Mouse (Mus musculus): ENCODE measurements around the gene Syne3. TPM values are rescaled to one million over a fixed set of nuclear protein-coding genes. Genes with fewer than 3 reads are reported as not detected.

Syne3 gene
- polyA plus RNA-seq, 1 experiment from 2014 or later, result 0.31 TPM

- no peaks in the 10 kb centered on the region for H3K36me3 ChIP-seq (ENCODE audit: control insufficient read depth, insufficient read depth, low read length)
- no peak overlapping the region for H3K4me3 ChIP-seq (ENCODE audit: low read depth, low read length)
- no peak overlapping the region for H3K27ac ChIP-seq (replicated peaks; ENCODE audit: low read depth, low read length)
- H3K4me1 ChIP-seq (ENCODE audit: control insufficient read depth, insufficient read depth, low read length), result peaks cover 4% of the 10 kb centered on the region; the same call in 1 of the 2 replicates
- H3K9me3 ChIP-seq (ENCODE audit: control insufficient read depth, low read length), result no peaks in the 10 kb centered on the region
- H3K9ac ChIP-seq (ENCODE audit: low read length), result no peak overlapping the region
- H3K4me2 ChIP-seq (ENCODE audit: low read depth, severe bottlenecking), result no peak overlapping the region
- 90% methylated on average over 8 of the region's 8 CpGs for WGBS
- ATAC-seq (ENCODE audit: insufficient number of reproducible peaks, low FRiP score, low TSS enrichment, low read depth) (no peak), DNase-seq (ENCODE audit: low spot score) (no peak)
- no peaks in the 10 kb centered on the region for H3K27me3 ChIP-seq (ENCODE audit: control insufficient read depth, insufficient read depth, low read length)
Measured at GRCm38 (mm10) chr12:104916776-104917175, 92.8 kb downstream of the Syne3 start.

GRCm38 (mm10) chr12:104915681-104916080 is 93.9 kb downstream of the Syne3 start:
- no peak overlapping the region for H3K9ac ChIP-seq (ENCODE audit: low read length)
- no peak overlapping the region for H3K4me2 ChIP-seq (ENCODE audit: low read depth, severe bottlenecking)
- ATAC-seq (ENCODE audit: insufficient number of reproducible peaks, low FRiP score, low TSS enrichment, low read depth) (no peak), DNase-seq (ENCODE audit: low spot score) (no peak)
- H3K4me3 ChIP-seq (ENCODE audit: low read depth, low read length), result no peak overlapping the region
- H3K36me3 ChIP-seq (ENCODE audit: control insufficient read depth, insufficient read depth, low read length), result no peaks in the 10 kb centered on the region
- peaks cover 4% of the 10 kb centered on the region; the same call in 1 of the 2 replicates for H3K4me1 ChIP-seq (ENCODE audit: control insufficient read depth, insufficient read depth, low read length)
- no peak overlapping the region for H3K27ac ChIP-seq (replicated peaks; ENCODE audit: low read depth, low read length)
- no peaks in the 10 kb centered on the region for H3K27me3 ChIP-seq (ENCODE audit: control insufficient read depth, insufficient read depth, low read length)
- 90% methylated on average over 4 of the region's 4 CpGs for whole genome bisulfite sequencing
- H3K9me3 ChIP-seq (ENCODE audit: control insufficient read depth, low read length), result no peaks in the 10 kb centered on the region

- 77% methylated on average over 3 of the region's 3 CpGs for WGBS
- no peaks in the 10 kb centered on the region for H3K27me3 ChIP-seq (ENCODE audit: control insufficient read depth, insufficient read depth, low read length)
- no peak overlapping the region for H3K4me2 ChIP-seq (ENCODE audit: low read depth, severe bottlenecking)
- no peak overlapping the region for H3K9ac ChIP-seq (ENCODE audit: low read length)
- peaks cover 16% of the 10 kb centered on the region for H3K4me1 ChIP-seq (ENCODE audit: control insufficient read depth, insufficient read depth, low read length)
- no peak for DNase-seq (ENCODE audit: low spot score)
- H3K9me3 ChIP-seq (ENCODE audit: control insufficient read depth, low read length), result no peaks in the 10 kb centered on the region
- H3K4me3 ChIP-seq (ENCODE audit: low read depth, low read length), result no peak overlapping the region
- H3K27ac ChIP-seq (replicated peaks; ENCODE audit: low read depth, low read length), result no peak overlapping the region
- no peak for ATAC-seq (ENCODE audit: insufficient number of reproducible peaks, low FRiP score, low TSS enrichment, low read depth)
- no peaks in the 10 kb centered on the region for H3K36me3 ChIP-seq (ENCODE audit: control insufficient read depth, insufficient read depth, low read length)
Measured at GRCm38 (mm10) chr12:104912990-104913389, 96.6 kb downstream of the Syne3 start.

GRCm38 (mm10) chr12:104912281-104912933 is 97.2 kb downstream of the Syne3 start:
- Histone ChIP-seq H3K4me3 (ENCODE audit: low read depth, low read length) (no peak overlapping the region), H3K9ac (ENCODE audit: low read length) (no peak overlapping the region), H3K9me3 (ENCODE audit: control insufficient read depth, low read length) (no peaks in the 10 kb centered on the region), H3K36me3 (ENCODE audit: control insufficient read depth, insufficient read depth, low read length) (no peaks in the 10 kb centered on the region), H3K4me2 (ENCODE audit: low read depth, severe bottlenecking) (no peak overlapping the region), H3K4me1 (ENCODE audit: control insufficient read depth, insufficient read depth, low read length) (peaks cover 18% of the 10 kb centered on the region), H3K27ac (replicated peaks; ENCODE audit: low read depth, low read length) (no peak overlapping the region), H3K27me3 (ENCODE audit: control insufficient read depth, insufficient read depth, low read length) (no peaks in the 10 kb centered on the region)
- no peak for ATAC-seq (ENCODE audit: insufficient number of reproducible peaks, low FRiP score, low TSS enrichment, low read depth)
- DNase-seq (ENCODE audit: low spot score), result no peak
- WGBS, result 60% methylated on average over 10 of the region's 10 CpGs

GRCm38 (mm10) chr12:104909750-104910149 is 99.9 kb downstream of the Syne3 start:
- ATAC-seq (ENCODE audit: insufficient number of reproducible peaks, low FRiP score, low TSS enrichment, low read depth) (no peak), DNase-seq (ENCODE audit: low spot score) (no peak)
- Histone ChIP-seq H3K36me3 (ENCODE audit: control insufficient read depth, insufficient read depth, low read length) (no peaks in the 10 kb centered on the region), H3K9ac (ENCODE audit: low read length) (no peak overlapping the region), H3K27ac (replicated peaks; ENCODE audit: low read depth, low read length) (no peak overlapping the region), H3K9me3 (ENCODE audit: control insufficient read depth, low read length) (no peaks in the 10 kb centered on the region), H3K27me3 (ENCODE audit: control insufficient read depth, insufficient read depth, low read length) (no peaks in the 10 kb centered on the region), H3K4me3 (ENCODE audit: low read depth, low read length) (no peak overlapping the region), H3K4me2 (ENCODE audit: low read depth, severe bottlenecking) (no peak overlapping the region), H3K4me1 (ENCODE audit: control insufficient read depth, insufficient read depth, low read length) (peaks cover 18% of the 10 kb centered on the region)
- 90% methylated on average over 4 of the region's 4 CpGs for WGBS

GRCm38 (mm10) chr12:104908986-104909385 is 100.6 kb downstream of the Syne3 start:
- peaks cover 25% of the 10 kb centered on the region for H3K4me1 ChIP-seq (ENCODE audit: control insufficient read depth, insufficient read depth, low read length)
- no peak overlapping the region for H3K4me3 ChIP-seq (ENCODE audit: low read depth, low read length)
- WGBS, result 59% methylated on average over 5 of the region's 5 CpGs

GRCm38 (mm10) chr12:104908024-104908781 is 101.4 kb downstream of the Syne3 start:
- no peak overlapping the region for H3K27ac ChIP-seq (replicated peaks; ENCODE audit: low read depth, low read length)
- H3K4me2 ChIP-seq (ENCODE audit: low read depth, severe bottlenecking), result 0 out of 2 replicates have a peak overlapping the region, but pooled peaks have one; percentile 7
- DNase-seq (ENCODE audit: low spot score), result peak; percentile 52
- peaks cover 26% of the 10 kb centered on the region for H3K4me1 ChIP-seq (ENCODE audit: control insufficient read depth, insufficient read depth, low read length)
- H3K9me3 ChIP-seq (ENCODE audit: control insufficient read depth, low read length), result no peaks in the 10 kb centered on the region
- H3K4me3 ChIP-seq (ENCODE audit: low read depth, low read length), result no peak overlapping the region
- H3K27me3 ChIP-seq (ENCODE audit: control insufficient read depth, insufficient read depth, low read length), result no peaks in the 10 kb centered on the region
- 5% methylated on average over 15 of the region's 15 CpGs for WGBS
- H3K36me3 ChIP-seq (ENCODE audit: control insufficient read depth, insufficient read depth, low read length), result no peaks in the 10 kb centered on the region
- ATAC-seq (ENCODE audit: insufficient number of reproducible peaks, low FRiP score, low TSS enrichment, low read depth), result no peak
- H3K9ac ChIP-seq (ENCODE audit: low read length), result no peak overlapping the region

More at GRCm38 (mm10) chr12:104908986-104909385, 100.6 kb downstream of the Syne3 start:
- Histone ChIP-seq H3K9me3 (ENCODE audit: control insufficient read depth, low read length) (no peaks in the 10 kb centered on the region), H3K4me2 (ENCODE audit: low read depth, severe bottlenecking) (no peak overlapping the region), H3K9ac (ENCODE audit: low read length) (no peak overlapping the region), H3K36me3 (ENCODE audit: control insufficient read depth, insufficient read depth, low read length) (no peaks in the 10 kb centered on the region), H3K27ac (replicated peaks; ENCODE audit: low read depth, low read length) (no peak overlapping the region), H3K27me3 (ENCODE audit: control insufficient read depth, insufficient read depth, low read length) (no peaks in the 10 kb centered on the region)
- ATAC-seq (ENCODE audit: insufficient number of reproducible peaks, low FRiP score, low TSS enrichment, low read depth) (no peak), DNase-seq (ENCODE audit: low spot score) (no peak)

- H3K27ac ChIP-seq (replicated peaks; ENCODE audit: low read depth, low read length), result no peak overlapping the region
- 87% methylated on average over 2 of the region's 2 CpGs for WGBS
- no peak for ATAC-seq (ENCODE audit: insufficient number of reproducible peaks, low FRiP score, low TSS enrichment, low read depth)
- no peak overlapping the region for H3K4me3 ChIP-seq (ENCODE audit: low read depth, low read length)
- H3K27me3 ChIP-seq (ENCODE audit: control insufficient read depth, insufficient read depth, low read length), result no peaks in the 10 kb centered on the region
- no peak overlapping the region for H3K4me2 ChIP-seq (ENCODE audit: low read depth, severe bottlenecking)
- no peaks in the 10 kb centered on the region for H3K36me3 ChIP-seq (ENCODE audit: control insufficient read depth, insufficient read depth, low read length)
- no peak for DNase-seq (ENCODE audit: low spot score)
- no peaks in the 10 kb centered on the region for H3K9me3 ChIP-seq (ENCODE audit: control insufficient read depth, low read length)
- no peak overlapping the region for H3K9ac ChIP-seq (ENCODE audit: low read length)
- H3K4me1 ChIP-seq (ENCODE audit: control insufficient read depth, insufficient read depth, low read length), result peaks cover 30% of the 10 kb centered on the region
Measured at GRCm38 (mm10) chr12:104907133-104907532, 102.5 kb downstream of the Syne3 start.
